Mouse (Mus musculus) limb, embryonic 14.5 days (tissue): ENCODE measurements around the gene Hils1. TPM values are rescaled to one million over a fixed set of nuclear protein-coding genes. Genes with fewer than 3 reads are reported as not detected.

Experiments
- ATAC-seq: fragments of 200-750 bp; cut with Nextera tagmentation; 2 replicates; pipeline ENCODE4 v1.8.0; 2017; ENCODE audit warnings: low read depth, moderate number of reproducible peaks, moderate TSS enrichment; ENCODE audit not compliant: low FRiP score
- DNase-seq: peaks from one replicate; pipeline ENCODE4 v3.0.0-alpha.2; 2015; ENCODE audit warnings: low spot score
- H3K27ac ChIP-seq: fragments of 300-500 bp; sonication (generic); replicated peaks from 2 replicates; pipeline ENCODE4 v1.5.1; 2014; ENCODE audit warnings: low read depth, mild to moderate bottlenecking, low read length, moderate library complexity, mixed read lengths
- H3K27me3 ChIP-seq: fragments of 300-500 bp; sonication (generic); 2 replicates; pipeline ENCODE4 v1.6.1; 2014; ENCODE audit warnings: low read length, mixed read lengths; ENCODE audit not compliant: control insufficient read depth, insufficient read depth
- H3K36me3 ChIP-seq: fragments of 300-500 bp; sonication (generic); 2 replicates; pipeline ENCODE4 v1.6.1; 2014; ENCODE audit warnings: mild to moderate bottlenecking, low read length, moderate library complexity, mixed read lengths; ENCODE audit not compliant: control insufficient read depth, insufficient read depth
- H3K4me1 ChIP-seq: fragments of 300-500 bp; sonication (generic); 2 replicates; pipeline ENCODE4 v1.6.1; 2014; ENCODE audit warnings: antibody characterized with exemption, low read length, mixed read lengths; ENCODE audit not compliant: control insufficient read depth, insufficient read depth
- H3K4me2 ChIP-seq: fragments of 300-500 bp; sonication (generic); replicated peaks from 2 replicates; pipeline ENCODE4 v1.6.1; 2014; ENCODE audit warnings: low read depth, mild to moderate bottlenecking, low read length, moderate library complexity; ENCODE audit not compliant: severe bottlenecking
- H3K4me3 ChIP-seq: fragments of 300-500 bp; sonication (generic); replicated peaks from 2 replicates; pipeline ENCODE4 v1.5.1; 2014; ENCODE audit warnings: low read length
- H3K9ac ChIP-seq: fragments of 300-500 bp; sonication (generic); 2 replicates; pipeline ENCODE4 v1.6.1; 2014; ENCODE audit warnings: mild to moderate bottlenecking, low read depth, low read length, moderate library complexity; ENCODE audit not compliant: severe bottlenecking
- H3K9me3 ChIP-seq: fragments of 300-500 bp; sonication (generic); 2 replicates; pipeline ENCODE4 v1.6.1; 2016; ENCODE audit warnings: low read length; ENCODE audit not compliant: control insufficient read depth
- POLR2A ChIP-seq: fragments of 200-500 bp; IDR thresholded peaks from 2 replicates; pipeline ENCODE4 v1.8.0; 2012; ENCODE audit warnings: inconsistent platforms, mild to moderate bottlenecking, moderate library complexity, borderline replicate concordance; ENCODE audit not compliant: insufficient read depth, insufficient read length; ENCODE audit errors: extremely low read depth
- WGBS: fragments of 180-500 bp; shearing (Covaris S2); extraction: QIAGEN DNeasy Blood & Tissue Kit; methylation state at CpG from one replicate; pipeline ENCODE4 v1.1.7; 2014; 5-methylcytosine and 5-hydroxymethylcytosine counted together
- polyA plus RNA-seq, 2 experiments: library from polyadenylated mRNA; depleted of rRNA in 1 of 2; stranded (reverse) in 1 of 2; unstranded in 1 of 2; fragments of >200 nt; fragmentation: Nextera tagmentation in 1 of 2; extraction: Ambion mirVana in 1 of 2; gene quantifications; 2 replicates each; pipeline versions ENCODE4 v1.2.1 to v1.2.3; 2012 to 2014

Hils1 gene
- polyA plus RNA-seq, 2 experiments = 0.29 to 0.58 TPM

DNA sequence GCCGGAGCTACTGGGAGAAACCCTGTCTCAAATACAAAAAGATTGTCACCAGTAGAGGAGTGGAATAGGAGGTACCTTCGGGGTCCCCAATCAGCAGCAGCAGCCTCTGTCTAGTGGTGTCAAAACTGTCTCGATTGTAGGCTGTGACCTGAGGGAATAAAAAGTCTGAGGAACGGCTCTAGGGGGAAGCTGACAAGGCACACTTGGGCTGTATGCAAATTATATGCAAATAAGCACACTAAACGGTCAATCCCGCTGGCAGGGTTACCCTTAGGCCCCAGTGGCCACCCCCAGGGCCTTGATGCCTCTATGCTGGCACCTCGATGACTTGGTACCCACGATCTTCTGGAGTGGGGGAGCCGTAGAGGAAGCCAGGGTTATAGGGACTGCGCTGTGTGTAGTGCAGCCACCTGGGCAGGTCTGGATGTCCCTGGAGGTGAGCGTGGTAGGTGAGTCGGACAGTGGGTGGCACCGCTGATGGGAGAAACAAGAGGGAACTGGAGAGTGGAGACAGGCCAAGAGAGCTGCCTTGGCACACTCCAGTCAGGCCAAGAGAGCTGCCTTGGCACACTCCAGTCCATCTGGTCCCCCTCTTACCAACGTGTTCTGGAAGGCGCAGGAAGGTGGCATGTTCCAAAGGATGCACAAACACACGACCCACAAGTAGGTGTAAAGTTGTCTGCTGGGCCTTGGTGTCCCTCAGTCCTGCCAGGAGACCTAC lies 4.7 kb downstream of the Hils1 start:
- no peaks in the 10 kb centered on the region for H3K9me3 ChIP-seq
- no peaks in the 10 kb centered on the region for H3K27me3 ChIP-seq
- DNase-seq (no peak), ATAC-seq (no peak)
- WGBS = 66% methylated on average over 16 of the region's 16 CpGs
- H3K36me3 ChIP-seq = no peaks in the 10 kb centered on the region
- TF ChIP-seq POLR2A = no peak
- H3K4me2 ChIP-seq = no peak overlapping the region
- no peak overlapping the region for H3K4me3 ChIP-seq
- peak overlapping the region; percentile 21; the same call in 1 of the 2 replicates for H3K9ac ChIP-seq
- no peak overlapping the region for H3K27ac ChIP-seq
- H3K4me1 ChIP-seq = no peaks in the 10 kb centered on the region

DNA sequence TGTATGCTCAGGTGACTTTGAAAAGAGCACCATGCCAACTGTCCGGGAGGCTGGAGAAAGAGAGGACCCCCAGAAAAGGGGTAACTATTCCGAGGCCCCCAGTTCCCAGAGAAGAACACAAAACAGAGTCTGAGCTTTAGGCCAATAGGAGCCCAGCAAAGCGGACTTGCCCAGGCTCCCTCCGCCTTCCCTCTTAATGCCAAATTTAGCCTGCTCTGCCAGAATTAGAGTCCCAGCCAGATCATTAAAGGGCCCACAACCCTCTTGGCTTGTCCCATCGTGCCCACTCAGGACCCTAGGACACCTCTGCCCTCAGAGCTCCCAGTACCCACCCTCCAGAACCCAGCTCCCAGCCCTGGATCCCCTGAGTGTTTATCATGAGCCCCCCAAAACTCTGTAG lies 5.5 kb downstream of the Hils1 start:
- TF ChIP-seq POLR2A = no peak
- no peak overlapping the region for H3K4me2 ChIP-seq
- DNase-seq (no peak), ATAC-seq (no peak)
- H3K4me3 ChIP-seq = no peak overlapping the region
- no peak overlapping the region for H3K27ac ChIP-seq
- no peaks in the 10 kb centered on the region for H3K4me1 ChIP-seq
- no peaks in the 10 kb centered on the region for H3K9me3 ChIP-seq
- H3K9ac ChIP-seq = no peak overlapping the region
- WGBS = 58% methylated on average over 5 of the region's 5 CpGs
- no peaks in the 10 kb centered on the region for H3K36me3 ChIP-seq
- no peaks in the 10 kb centered on the region for H3K27me3 ChIP-seq

DNA sequence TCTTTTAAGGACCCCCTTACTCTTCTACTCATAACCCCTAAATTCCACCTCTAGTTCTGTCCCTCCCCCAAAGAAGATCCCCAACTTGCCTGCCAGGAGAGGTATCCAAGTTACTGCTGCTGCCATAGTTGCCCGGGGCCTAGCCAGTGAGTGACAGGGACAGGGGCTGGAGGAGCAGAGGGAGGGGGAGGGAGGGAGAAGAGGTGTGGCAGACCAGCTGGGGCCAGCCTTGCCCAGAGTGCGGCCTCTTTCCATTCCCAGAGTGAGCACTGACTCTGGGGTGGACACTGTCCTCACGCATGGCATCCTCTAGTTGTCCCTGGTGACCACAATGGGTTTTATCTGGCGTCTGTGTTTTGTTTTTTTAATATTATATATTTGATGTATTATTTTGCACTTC lies 5.9 kb downstream of the Hils1 start:
- no peak overlapping the region for H3K4me3 ChIP-seq
- H3K9me3 ChIP-seq = no peaks in the 10 kb centered on the region
- H3K36me3 ChIP-seq = no peaks in the 10 kb centered on the region
- no peak overlapping the region for H3K4me2 ChIP-seq
- H3K27me3 ChIP-seq = no peaks in the 10 kb centered on the region
- peak; percentile 56 for ATAC-seq
- H3K9ac ChIP-seq = no peak overlapping the region
- no peak for TF ChIP-seq POLR2A
- 56% methylated on average over 4 of the region's 4 CpGs for WGBS
- no peak for DNase-seq
- H3K4me1 ChIP-seq = peaks cover 2% of the 10 kb centered on the region; the same call in 1 of the 2 replicates
- H3K27ac ChIP-seq = no peak overlapping the region

DNA sequence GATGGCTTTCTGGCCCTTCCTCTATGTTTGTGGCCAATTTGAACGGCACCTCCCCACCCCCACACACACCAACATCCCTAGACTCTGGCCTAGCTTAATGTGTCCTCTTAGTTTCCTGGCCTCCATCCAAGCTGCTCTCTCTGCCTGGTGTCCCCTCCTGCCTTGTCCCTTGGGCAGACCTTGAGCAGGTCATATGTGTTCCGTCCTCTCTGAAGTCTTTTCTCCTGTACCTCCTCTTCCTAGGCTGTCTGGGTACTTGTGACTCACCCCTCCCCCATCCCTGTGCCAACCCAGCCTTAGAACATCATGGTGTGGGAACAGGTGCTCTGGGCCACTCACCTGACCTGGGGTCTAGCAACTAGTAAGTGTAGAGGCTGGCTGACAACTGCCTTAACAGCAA lies 7.6 kb downstream of the Hils1 start:
- Histone ChIP-seq H3K27me3 (no peaks in the 10 kb centered on the region), H3K9me3 (no peaks in the 10 kb centered on the region), H3K36me3 (no peaks in the 10 kb centered on the region), H3K4me3 (no peak overlapping the region), H3K9ac (no peak overlapping the region), H3K27ac (no peak overlapping the region), H3K4me2 (no peak overlapping the region), H3K4me1 (peaks cover 7% of the 10 kb centered on the region)
- no peak for ATAC-seq
- no peak for DNase-seq
- WGBS = 83% methylated on average over 2 of the region's 2 CpGs
- no peak for TF ChIP-seq POLR2A

DNA sequence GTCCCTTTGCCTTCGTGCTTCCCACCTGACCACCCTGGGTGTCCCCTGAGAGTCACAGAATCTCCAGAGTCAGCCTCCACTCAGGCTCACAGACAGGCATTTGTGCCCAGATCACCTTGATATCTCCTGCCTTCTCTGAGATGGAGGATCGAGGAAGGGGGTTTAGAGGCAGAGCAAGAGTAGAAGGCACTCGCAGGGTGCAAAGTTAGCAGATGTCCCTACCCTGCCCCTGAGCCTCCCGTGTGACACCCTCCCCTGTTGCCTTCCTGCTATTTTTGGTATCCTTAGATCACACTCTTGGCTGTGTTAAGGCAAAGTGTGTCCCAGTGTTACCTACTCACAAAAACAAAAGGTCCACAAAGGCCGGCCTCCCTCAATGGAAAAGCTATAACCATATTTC lies 8.8 kb downstream of the Hils1 start, which contains the start of gene Sgca:
Gene Sgca, minus strand, starts transcription at position 129 of the 400 bp plus-strand sequence.
- no peaks in the 10 kb centered on the region for H3K36me3 ChIP-seq
- H3K4me3 ChIP-seq = no peak within 1 kb of the TSS
- no peak for ATAC-seq
- H3K4me1 ChIP-seq = peaks cover 7% of the 10 kb centered on the region
- no peak for DNase-seq
- no peaks in the 10 kb centered on the region for H3K27me3 ChIP-seq
- 65% methylated on average over 5 of the region's 5 CpGs for WGBS
- no peak within 1 kb of the TSS for H3K9ac ChIP-seq
- no peak within 1 kb of the TSS for H3K4me2 ChIP-seq
- no peak within 1 kb of the TSS for H3K27ac ChIP-seq
- no peak for TF ChIP-seq POLR2A
- no peaks in the 10 kb centered on the region for H3K9me3 ChIP-seq
